Mouse (Mus musculus): ENCODE data around the gene Tgfa.

The Tgfa gene

DNA sequence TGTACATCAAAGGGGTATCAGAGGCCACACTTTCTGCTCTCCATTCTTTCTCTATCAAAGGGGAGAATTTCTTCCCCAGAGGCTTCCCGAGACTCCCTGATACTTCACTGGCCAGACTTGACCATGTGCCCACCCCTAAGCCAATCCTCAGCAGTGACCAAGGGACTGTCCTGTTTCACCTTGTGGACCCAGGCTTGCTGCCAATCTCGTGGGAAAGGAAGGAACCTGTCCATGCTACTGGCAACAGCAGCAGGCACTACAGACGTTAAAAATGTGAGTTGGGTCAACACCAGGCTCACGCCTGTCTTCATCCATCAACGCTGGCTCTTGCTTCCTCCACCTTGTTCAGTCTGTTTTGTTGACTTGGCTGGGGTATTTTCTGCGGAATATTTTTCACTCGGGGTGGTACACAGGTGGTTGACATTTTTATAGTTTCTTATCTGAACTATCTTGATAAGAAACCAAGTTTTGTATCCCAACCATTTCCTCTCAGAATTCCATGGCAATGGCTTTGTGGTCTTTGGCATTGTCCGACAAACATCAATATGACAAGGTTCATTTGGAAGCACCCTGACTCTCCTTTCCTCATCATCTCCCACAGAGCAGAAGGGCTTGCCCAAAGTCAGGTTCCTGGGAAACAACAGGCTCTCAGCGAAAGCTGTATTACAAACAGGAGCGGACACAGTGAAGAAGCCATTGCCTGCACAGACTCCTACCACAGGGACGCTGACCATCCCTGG is 6.1 kb upstream of the Tgfa start:
- DNase-seq (ENCODE audit: low read depth, low spot score): no peak

DNA sequence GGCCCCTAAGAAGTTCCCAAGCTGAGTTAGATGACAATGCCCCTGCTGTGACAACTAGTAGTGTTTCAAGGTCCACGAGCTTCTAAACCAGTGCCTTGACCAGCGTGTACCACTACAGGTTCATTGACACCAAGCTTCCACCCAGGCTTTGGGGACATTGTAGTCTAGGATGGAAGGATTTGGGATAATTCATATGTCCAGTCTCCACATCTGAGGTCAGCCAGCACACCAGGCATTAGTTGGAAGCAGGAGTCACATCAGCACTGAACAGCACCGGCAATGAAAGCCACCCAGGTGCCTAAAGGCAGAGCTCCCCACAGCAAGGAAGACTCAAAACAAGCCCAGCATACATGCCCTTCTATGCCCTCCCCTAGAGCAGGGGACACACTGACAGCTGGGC is 4.4 kb upstream of the Tgfa start:
- DNase-seq (ENCODE audit: low read depth, low spot score): no peak

DNA sequence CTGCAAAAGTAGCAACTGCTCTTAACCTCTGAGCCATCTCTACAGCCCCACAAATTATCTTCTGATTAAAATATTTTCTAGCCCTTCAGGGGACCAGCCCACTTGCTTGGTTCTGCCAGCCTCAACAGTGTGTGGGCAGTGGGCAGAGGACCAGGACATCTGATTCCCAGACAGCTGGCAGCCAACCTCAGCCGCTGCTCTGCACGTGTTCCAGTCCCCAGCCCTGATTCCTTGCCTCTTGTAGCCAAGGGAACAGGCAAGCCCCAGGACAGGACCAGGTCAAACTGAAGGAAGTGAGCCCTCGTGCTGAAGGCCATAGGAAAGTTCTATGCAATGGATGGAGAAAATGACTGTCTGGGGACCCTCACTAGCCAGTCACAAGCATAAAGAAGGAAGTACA is 2.0 kb upstream of the Tgfa start:
- no peak for DNase-seq (ENCODE audit: low read depth, low spot score)

DNA sequence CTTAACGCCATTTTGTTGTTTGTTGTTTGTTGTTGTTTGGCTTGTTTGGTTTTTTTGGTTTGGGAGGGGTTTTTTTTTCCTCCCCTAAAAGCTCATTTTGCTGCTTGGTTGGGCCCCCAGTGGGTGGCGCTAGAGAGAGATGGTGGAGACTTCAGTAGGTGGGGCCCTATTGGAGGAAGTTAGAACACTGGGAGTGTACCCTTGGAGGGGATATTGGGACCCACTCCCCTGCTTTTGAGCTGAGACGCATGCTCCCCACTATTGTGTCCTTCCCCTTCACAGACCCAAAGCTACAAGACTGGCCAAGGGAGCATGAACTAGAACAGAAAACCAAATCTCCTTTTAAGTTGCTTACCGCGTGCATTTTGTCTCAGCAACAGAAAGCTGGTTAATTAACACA is 1.1 kb upstream of the Tgfa start:
- no peak for DNase-seq (ENCODE audit: low read depth, low spot score)

DNA sequence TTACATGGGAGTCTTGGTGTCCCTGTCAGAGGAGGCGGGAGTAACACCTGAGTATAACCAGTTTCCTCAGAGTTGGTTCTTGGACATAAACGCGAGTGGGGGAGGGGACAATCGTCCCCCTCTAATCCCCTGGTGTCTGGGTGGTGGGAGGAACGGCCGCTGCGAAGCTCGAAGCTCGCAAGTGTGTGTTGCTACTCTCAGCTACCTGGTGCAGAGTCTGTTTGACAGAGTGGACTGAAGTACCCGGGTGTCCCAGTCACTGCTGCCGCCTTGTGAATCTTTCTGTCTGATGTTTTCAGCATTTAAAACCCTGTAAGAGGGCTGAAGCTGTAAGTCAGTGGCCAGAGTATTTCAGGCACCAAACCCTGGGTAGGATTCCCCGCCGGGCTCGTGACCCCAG is 1.0 kb downstream of the Tgfa start:
- no peak for DNase-seq (ENCODE audit: low read depth, low spot score)

DNA sequence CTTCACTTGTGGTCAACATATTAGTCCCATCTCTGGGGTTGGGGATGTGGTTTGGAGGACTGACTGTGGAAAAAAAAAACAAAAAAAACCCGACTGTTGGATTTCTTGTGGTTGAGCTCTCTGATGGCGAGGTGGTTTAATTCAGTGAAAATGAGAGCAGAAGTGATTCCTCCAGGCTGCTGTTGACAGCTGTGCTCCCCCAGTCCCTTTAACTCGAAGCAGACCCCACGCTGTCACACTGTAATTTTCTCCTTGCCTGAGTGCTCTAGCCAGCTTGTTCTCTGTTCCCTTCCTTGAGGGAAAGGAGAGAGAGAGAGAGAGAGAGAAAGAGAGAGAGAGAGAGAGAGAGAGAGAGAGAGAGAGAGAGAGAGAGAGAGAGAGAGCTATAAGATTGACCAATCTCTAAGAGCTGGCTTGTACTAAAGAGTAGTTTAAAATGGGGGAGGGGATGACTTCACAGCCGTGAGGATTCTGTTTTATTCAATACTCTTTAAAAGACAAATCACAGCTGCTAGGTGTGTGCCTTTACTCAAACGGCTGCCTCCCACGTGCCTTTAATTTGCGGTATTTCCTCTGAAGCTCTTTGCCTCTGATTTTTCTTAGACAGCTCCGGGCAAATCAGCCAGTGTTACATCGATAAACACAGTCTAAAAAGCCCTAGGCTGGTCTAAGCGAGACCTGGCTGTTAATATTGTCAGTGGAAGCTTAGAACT is 2.3 kb downstream of the Tgfa start:
- no peak for DNase-seq (ENCODE audit: low read depth, low spot score)

DNA sequence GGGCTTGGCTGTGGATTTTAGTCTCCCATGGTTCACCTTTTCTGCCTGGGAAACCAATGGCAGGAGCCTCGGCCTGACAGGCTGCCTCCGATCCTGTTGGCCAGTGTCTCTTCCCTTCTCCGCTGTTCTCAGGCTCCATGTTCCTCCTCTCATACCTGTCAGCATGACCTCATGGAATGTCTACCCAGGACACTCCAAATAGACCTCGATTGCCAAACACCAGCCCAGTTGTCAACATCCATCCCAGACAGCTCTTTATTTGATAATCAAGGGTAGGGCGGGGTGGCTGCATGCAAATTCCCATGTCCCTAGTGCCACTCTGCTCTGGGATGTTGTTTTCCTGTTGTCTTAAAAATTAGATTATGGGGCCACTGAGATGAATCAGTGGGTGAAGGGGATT is 5.9 kb downstream of the Tgfa start:
- no peak for DNase-seq (ENCODE audit: low read depth, low spot score)

DNA sequence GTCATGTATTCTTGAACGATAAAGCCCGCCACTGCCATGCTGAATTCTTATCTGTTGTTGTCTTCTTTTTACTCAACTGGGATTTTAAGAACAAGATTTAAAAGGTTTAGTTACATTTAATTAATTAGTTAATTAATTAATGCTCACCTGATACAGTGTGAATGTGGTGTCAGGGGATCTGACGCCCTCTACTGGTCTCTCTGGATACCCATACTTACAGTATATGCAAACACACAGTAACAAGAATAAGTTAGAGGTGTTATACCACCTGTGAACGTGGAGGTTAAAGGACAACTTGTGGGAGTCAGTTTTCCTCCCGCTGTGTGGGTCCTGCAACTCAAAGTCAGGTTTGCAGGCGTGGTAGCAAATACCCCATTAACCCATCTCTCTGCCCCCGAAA is 8.1 kb downstream of the Tgfa start:
- DNase-seq (ENCODE audit: low read depth, low spot score): no peak

DNA sequence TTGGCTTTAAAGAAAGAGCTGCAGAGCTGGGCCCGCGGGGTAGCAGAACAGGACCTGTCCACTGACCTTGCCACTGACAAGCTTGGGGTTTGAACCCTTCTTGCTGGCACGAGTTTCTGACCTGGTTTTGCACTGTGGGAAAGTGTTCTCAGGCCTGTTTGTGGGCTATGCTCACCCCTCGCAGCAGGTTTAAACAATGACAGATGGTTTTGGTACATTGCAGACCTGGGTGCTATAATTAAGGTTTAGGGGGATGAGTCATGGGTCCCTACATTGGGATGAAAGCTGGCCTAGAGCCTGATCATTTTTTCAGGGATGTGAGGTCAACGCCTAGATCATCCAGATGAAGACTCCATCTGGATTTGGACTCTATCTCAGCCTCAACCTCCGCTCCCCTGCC is 11.0 kb downstream of the Tgfa start:
- no peak for DNase-seq (ENCODE audit: low read depth, low spot score)

DNA sequence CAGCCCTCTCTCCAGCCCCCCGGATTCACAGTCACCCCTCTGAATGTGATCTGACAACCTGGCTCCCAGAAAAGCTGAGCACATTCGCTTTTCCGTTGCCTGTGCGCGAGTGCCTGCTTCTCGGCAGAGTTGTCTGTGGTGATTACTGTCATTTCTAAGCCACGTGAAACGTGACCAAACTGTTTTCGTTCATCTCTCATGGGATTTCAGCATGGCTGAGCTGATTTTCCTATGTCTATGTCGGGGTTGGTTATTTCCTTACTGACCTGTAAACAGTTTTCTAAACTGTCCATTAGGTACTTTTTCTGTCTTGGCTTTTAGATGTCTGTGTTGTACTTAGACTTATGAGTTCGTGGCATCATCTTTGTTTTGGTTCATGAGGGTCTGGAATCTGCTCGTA is 12.0 kb downstream of the Tgfa start:
- no peak for DNase-seq (ENCODE audit: low read depth, low spot score)

DNA sequence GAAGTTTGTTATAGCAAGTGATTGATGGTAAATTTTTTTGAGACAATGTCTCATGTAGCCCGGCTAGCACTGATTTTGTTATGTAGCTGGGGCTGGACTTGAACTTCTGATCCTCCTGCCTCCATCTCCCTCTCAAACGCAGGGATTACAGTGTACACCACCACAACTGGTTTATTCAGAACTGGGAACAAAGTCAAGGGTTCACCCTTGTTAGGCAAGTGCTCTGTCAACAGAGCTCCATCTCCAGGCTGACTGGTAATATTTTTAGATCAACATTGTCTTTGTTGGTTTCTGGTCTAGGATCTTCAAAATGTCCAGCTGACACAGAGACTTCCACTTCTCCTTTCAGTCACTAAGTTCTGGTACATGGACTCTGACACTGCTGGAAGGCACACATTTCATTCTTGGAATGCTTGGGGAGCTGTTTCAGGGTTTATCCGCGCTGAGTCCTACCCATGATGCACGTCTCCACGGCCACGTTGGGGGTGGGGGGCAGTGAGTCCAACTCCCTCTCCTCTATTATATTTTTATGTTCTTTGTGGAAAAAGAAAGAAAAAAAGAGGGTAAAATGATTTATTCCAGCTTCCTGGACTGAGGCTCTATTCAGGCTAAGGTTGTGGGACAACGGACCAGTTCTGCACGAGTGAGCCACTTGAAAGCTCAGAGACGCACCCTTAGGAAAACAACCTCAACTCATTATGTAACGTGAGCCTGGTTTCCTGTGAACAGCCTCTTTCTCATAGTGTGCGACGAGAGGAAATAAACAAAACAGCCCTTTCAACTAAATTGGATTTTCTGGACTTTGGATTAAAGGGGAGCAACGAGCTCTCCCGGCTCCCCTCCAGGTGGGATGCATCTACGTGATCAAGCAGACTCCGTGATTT is 14.4 kb downstream of the Tgfa start:
- no peak for DNase-seq (ENCODE audit: low read depth, low spot score)

DNA sequence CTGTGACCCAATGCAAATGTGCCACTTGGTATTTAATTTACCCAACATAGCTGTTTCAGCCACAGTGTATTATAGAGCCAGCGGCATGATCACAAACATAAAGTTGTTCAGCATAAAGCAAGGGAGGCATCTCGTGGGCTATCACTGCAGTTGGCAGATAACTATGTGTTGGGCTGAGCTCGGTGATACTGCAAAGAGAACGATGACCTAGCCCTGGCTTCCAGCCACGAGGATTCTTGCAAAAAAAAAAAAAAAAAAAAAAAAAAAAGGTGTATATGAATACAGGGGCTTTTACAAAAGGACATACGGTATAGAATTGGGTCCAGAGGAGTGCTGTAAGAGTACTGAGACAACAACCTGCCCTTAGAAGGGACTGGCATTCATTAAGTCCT is 15.0 kb downstream of the Tgfa start:
- DNase-seq (ENCODE audit: low read depth, low spot score): no peak

DNA sequence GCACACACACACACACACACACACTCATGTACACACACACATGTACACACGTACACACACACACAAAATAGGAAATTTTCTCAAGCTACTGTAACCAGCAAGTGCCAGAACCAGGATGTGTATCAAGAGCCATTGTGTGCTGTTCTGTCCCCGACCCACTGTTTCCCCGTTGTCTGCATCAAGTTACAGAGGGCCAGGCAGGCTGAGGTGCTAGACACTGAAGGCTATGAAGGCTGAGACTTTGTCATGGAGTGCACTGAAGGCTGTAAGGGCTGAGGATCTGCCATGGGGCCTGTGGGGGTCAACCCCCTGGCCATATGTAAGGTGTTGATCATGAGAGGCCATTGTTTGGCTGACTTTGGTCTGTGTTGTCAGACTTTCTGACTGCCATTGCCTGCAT is 15.6 kb downstream of the Tgfa start:
- DNase-seq (ENCODE audit: low read depth, low spot score): no peak

DNA sequence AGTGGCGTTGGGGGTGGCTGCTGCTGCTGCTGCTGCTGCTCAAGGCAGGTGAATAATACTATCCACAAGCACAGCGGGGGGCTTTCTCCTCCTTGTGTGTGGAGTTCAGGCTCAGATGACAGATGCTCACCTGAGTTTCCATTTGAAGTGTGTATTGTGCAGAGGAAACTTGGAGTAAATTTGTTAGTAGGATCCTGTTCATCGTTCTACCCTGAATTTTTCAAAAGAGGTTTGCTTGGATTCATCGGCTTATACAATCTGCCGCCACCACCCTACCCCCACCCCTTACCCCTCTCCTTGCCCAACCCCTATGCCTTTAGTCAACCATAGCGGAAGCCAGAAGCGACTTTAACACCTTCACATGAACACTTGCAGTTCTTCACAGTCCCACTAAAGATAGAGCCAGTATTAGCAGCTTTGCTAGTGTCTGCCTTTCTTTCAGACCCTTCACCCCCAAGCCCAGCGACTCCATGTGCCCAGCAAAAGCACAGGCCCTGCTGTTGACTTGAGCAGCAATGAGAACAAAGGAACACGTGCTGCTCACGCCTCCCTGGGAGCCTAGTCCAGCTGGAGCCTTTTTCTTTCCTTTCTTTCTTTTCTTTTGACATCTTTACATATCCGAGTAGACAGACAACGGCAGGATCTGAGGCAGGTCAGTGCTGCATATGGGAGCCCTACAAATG is 16.2 kb downstream of the Tgfa start:
- no peak for DNase-seq (ENCODE audit: low read depth, low spot score)

DNA sequence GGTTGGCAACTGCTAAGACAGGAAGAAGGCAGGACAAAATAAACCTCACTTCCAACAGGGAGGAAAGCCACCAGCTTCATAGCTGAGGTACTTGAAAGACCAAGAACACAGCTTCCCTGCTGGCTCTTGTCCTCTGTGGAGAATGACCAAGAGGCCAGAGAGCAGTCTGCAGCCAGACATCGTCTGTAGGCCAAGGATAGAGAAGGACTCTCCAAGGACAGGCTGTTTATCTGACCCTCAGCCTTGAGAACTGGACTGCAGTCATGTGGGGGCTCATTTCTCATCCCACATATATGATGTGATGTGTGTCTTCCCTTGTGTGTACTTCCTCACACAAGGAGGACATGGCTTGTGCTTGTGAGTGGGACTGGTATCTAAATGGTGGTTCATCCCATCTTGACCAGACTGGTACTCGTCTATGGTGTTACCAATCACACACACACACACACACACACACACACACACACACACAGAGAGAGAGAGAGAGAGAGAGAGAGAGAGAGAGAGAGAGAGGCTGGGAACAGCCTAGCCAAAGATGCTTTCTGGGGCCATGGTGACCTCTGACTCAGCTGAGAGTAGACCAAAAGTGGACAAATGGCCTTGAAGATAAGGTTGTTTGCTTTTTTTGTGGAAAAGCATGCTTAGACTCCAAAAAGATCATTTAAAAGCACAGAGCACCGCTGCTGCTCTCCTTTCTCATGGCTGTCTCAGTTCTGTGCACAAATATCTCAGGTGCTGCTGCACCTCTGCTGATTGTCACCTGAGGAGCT is 18.0 kb downstream of the Tgfa start:
- no peak for DNase-seq (ENCODE audit: low read depth, low spot score)

DNA sequence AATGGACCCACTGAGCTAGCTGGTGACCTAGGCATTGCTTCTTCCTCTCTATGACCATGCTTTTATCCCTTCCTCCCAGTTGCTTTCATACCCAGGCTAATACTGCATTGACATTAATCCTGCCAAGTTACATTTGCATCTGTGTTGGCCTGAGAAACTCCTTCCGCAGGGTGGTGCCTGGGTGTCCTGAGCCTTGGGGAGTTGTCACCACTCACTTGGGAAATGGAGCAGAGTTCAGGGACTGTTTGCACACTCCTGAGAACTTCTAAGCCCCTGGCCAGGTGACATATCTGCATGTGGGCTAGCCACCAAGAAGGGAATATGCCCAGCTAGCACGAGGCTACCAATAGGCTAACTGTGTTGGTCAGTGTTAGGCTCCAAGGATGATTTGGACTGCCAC is 23.0 kb downstream of the Tgfa start:
- no peak for DNase-seq (ENCODE audit: low read depth, low spot score)

DNA sequence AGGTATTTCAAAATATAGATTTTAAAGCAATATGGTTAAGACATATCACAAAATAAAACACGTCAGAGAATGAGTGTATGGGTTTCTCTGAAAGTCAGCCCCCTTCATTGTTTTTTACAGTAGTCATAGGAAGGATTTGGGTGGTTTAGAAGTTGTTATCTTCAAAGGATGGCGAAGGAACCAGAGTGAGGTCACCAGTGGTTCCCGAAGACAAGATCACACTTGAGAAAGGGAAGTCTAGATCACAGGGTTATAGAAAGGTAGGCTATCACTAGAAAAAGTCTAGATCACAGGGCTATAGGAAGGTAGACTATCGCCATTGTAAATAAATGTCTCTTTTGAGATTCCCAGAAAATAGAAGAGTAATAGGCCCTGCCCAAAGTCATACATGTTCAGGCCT is 23.7 kb downstream of the Tgfa start:
- DNase-seq (ENCODE audit: low read depth, low spot score): no peak

DNA sequence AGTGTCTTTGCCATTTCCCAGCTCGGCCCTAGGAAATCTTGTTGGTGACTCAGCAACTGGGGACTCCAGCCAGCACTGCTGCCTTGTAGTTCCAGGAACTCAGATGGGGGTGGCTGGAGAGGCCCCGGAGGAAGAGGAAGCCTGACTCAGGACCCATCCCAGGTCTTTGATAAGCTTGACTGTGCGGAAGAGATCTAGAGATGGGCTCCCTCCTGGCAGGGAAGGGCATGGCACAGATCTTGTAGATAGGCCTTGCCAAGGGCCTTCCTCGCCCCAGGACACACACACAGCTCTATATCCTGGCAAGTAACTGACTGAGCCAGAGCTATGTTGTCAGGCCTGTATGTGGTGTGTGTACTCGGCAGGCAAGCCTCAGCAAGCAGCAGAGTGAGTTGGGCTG is 24.5 kb downstream of the Tgfa start:
- no peak for DNase-seq (ENCODE audit: low read depth, low spot score)

DNA sequence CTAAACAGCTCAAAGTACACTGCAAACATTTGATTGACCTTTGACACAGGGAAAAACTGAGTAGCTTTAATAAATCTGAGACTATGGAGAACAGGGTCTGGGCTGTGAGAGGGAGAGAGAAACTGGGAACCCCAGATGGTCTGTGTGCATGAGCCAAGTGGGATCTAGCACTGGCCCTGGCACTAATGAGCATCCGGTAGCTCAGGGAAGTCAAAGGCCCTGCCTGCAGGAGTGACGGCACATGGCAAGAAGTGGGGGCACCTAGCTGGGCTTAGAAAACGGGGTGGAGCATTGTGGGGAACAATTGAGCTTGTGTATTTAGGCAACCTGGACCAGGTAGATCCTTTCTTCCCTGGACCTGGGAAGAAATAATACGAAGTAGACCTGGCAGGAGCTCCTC is 25.1 kb downstream of the Tgfa start:
- DNase-seq (ENCODE audit: low read depth, low spot score): no peak

DNA sequence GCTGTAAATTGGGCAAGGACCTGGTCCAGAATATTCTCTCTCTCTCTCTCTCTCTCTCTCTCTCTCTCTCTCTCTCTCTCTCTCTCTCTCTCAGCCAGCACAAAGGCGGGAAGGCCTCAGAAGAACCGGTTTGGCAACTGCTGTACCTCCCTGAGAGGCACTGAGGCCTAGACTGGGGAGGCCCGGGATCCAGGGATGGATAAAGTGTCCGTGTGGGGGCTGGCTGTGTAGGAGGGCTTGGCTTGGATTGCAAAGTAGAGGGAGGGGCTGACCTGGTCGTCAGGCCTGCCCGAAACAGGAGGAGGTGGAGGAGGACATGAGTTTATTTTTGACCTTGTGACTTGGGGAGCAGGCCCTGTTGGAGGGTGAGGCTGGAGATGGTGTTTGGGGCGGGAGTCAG is 27.4 kb downstream of the Tgfa start:
- no peak for DNase-seq (ENCODE audit: low read depth, low spot score)

DNA sequence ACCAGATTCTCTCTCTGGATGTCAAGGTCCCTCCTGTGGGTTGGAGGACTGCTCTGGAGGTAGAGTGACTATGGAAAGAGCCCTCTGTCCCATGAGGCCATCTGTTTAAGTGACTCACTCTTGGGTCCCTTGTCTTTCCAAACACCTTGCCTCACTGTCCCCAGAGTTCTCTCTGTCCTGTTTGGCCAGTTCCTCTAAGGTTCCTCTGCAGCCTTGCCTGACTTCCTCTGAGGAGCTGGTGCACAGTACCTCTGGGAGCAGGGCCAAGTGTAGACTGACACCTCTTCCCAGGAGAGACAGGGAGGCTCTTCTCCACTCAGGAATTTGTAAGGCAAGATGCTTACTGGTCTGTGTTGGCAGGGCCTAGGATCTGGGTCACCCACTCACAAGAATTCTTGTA is 30.6 kb downstream of the Tgfa start:
- DNase-seq (ENCODE audit: low read depth, low spot score): no peak
